Mouse (Mus musculus) gastrocnemius, postnatal 4 days (tissue): ENCODE measurements around the gene Exoc5. TPM values are rescaled to one million over a fixed set of nuclear protein-coding genes. Genes with fewer than 3 reads are reported as not detected.

Experiments used
- DNase-seq, 2 experiments: peaks; one replicate each; pipeline ENCODE4 v3.0.0; 2021 to 2022; ENCODE audit warnings: low spot score in 2 of 2, mixed read lengths in 2 of 2
- total RNA-seq, 2 experiments: library from RNA; stranded (reverse); gene quantifications; 2 replicates each; pipeline ENCODE4 v1.2.3; 2021

Gene Exoc5
- total RNA-seq, 2 experiments from 2014 or later: 30.1 to 38.4 TPM

DNA sequence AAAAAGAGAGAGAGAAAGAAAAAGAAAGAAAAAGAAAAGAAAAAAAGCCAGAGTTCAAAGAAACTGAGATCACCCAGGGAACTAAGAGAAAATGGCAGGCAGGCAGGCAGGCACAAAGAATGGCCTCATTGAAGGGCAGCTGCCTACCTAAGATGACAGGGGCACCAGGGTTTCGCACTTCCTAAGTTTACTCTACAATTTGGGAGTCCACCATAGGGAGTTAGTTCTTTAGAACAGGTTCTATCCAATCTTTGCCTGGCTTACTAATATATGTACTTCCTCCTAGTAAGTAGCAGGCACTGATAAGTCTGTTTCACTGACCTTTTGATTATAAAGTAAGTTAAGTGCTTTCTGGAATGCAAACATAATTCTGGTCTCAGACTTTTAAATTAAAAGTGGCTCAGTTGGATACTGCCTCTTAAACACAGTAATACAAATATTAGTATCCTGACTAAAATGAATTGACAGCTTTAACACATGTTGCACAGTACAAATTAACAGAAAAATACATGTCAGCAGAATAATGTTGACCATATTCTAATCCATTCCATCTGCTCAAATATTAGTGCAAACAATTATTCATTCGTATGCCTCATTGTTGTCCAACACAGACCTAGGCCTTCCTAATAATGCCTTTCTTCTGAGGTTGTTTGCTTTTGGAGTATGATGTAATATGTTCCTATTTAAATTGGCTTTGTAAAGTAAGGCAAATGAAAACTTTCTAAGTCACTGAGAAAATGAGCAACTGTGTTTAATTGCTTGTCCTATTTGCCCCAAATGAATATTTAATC, 57.9 kb downstream of the Exoc5 start:
- no peak for DNase-seq

DNA sequence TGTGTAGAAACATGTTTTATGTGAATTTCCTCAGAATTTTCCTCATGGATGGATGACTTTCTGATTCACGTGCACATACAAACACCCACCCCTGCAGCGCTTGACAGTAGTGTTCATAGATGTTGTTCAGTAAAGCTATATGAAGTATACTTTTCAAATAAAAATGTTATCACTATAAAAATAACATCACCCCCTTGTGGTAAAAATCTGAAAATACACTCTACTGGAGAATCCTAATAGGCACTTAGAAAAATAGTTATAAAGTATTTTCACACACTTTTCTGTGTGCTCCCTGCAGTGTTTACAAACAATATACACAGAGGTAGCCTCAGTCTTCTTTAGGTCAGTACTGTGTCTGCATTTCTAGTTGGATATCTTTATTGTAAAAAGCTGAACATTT, 58.5 kb downstream of the Exoc5 start:
- no peak for DNase-seq

DNA sequence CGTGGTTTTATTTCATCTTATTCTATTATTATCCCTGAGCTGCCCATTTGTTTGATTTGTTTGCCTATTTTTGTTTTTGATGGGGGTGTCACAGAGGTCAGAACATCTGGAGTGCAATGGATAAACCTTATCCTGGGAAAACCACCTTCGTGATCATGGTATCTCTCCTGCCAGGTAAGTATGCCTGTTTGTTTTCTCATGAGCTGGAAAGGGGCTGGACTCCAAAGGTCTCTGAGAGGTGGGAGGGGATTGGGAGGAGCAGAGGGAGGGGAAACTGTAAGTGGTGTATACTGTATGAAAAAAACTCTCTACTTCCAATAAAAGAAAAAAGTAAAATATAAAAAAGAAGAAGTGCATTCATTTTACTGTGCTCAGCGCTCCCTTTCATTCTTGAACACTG, 64.8 kb downstream of the Exoc5 start:
- DNase-seq: no peak

DNA sequence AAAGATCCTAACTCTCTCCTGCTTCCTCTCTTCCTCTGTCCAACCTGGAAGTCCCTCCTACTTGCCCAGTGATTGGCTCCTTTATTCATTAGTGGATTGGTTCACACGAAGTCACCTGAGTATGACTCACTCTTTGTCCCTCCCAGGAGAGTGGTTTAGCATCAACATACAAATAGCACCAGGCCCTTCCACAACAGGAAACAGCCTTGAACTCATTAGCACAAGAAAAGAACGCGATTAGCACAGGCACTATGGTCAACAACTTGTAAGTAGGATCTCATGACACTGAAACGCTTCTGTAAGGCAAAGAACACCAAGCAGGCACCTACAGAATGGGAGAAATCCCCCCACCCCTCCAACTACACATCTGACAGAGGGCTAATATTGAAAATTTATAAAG, 67.7 kb downstream of the Exoc5 start:
- DNase-seq: no peak

DNA sequence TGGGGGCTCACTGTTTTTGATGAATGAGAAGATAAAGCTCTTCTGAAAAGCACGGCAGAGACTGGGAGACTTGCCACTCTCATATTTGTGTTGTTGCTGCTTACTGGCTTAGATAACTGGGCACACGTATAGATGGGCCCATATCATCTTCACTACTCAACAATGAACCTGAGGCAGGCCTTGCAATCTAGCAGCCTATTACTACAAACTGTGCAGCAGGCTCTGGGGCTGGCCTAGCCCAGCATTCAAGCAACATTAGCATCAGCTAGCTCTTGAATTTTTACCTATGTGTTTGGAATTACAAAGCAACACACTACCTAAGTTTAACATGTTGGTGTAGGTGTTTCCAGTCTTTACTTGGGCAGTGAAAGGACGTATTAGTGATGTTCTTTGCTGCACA, 72.6 kb downstream of the Exoc5 start:
- DNase-seq: no peak

DNA sequence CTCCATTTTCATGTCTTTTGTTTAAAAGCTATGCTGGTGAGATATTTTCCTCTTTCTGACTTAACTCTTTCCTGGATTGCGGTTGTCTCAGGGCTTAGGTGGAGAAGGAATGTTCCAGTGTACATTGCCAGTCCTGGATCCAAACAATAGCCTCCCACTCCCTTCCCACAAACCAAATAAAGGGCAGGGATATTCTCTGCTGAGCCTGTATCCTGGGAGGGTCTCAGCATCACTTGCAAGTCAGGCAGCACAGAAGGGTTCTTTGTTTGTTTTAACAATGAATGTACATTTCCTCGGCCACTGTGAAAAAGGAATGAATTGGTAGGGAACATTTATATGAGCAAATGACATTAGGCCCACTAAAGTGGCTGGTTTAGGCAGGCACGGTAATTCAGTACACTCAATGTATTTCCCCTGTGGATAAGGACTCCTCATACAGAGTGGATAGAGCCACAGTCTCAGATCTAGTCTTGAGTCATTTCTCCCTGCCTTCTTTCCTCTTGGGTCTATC, 74.3 kb downstream of the Exoc5 start:
- no peak for DNase-seq

DNA sequence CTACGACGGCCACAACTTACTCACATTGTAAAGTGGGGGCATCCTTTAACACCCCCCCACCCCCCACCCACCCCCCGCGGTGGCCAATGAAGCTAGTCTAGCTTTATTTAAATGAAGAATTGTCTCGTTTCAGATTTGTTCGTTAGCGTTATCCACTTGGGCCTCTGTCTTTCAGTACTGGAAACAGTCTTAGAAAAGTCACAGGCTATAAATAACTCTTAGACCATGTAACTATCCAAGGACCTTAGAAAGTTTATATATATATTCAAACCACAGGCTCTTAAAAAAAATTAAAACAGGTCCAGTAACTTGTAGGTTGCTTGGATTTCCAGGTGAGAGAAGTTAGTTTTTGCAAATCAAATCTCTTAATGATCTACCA, 75.3 kb downstream of the Exoc5 start:
- no peak for DNase-seq

DNA sequence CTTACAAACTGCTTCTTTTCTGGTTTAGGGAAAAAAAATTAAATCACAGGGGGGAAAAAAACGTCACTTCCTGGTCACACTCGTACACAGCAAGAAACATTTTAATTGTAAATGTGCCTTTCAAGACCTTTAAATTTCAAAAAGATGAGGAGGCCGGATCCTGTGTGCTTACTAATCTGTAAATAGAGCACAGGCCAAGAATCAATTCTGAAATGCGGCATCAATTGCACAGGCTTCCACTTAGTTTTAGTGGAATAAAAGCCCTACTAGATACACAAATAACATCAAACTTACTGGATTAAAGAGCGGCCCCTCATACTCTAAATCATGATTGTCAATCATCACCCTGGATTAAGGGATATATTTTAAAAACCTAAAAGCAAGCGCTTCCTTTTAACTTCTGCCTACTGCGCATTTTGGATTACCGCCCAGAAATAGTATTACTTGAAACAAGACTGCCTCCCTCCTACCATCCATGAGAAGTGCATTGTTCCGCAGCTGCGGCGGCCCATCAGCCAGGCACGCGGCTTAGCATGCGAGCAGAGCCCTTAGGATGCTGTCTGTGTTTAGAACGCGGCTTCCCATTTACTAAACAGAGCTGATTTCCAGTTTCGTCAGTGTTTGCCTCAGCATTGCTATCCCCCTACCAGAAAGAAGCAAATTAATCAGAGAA, 75.8 kb downstream of the Exoc5 start:
- DNase-seq: peak; percentile 26 to 54

DNA sequence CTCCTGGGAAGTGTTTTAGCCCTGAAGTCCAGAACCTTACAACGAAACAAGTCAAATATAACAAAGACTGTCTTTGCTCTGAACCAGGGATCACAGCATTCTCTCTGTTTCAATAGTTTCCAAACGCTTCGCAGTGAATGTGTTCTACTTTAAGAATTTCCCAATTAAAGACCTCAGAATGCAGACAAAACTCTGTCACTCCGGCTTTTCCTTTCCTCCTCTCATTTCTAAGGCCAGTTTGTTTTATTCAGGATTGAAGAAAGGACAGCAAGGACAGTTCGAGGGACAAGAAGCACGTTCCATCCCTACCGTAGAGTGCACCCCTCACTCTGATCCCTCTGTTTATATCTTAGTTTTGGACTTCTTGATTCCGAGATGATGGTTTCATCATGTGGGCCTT, 76.6 kb downstream of the Exoc5 start:
- DNase-seq: no peak

DNA sequence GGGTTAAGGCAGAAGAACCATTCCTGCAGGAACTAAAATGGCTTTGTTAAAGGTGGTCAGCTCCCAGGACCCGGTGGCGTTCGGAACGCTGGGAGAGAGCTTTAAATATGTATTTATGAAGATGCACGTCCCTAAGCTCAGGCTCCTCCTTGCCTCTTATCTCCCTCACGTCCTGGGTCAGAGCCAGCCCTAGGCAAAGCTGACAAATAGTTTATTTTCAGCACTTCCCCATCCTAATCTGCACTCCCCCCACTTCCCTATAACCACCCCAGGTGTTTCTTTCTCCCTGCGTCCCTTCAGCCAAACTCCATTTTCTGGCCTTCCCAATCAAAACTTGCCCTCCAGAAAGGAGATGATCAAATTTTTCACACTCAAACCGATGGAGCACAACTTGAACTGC, 80.2 kb downstream of the Exoc5 start:
- DNase-seq: no peak

DNA sequence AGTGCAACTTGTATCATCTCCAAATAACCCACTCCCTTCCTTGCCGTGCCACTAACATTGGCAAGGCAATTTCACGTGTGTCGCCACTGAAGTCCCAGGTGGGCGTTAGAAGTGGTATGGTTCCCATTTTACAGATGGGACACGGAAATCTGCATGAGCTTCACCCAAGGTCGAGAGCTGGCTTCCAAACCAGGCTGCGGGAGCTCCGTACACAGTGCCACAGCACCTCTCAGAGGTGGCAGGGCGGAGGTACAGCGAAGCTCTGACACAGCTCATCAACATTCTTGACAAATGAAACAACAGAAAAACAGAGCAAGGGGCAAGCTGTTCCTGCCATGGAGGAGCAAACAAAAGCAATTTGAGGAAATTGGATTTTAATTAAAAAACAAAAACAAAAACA, 80.8 kb downstream of the Exoc5 start:
- DNase-seq: no peak

DNA sequence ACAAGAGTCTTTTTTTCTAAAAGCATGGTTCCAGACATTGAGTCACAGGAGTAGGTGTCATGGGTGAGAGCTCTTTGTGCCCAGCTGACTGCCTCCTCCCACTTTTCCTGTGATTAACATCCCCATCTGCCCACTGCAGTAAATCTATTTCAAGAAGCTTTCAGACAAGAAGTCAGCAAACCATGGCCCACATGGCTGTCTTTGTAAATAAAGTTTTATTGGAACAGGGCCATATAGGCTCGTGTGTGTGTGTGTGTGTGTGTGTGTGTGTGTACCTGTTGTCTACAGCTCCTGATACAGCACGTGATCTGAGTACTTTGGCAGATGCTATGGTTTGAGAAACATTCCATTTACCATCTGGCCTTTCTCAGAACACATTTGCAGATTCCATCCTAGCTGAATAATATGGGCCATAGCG, 87.5 kb downstream of the Exoc5 start:
- DNase-seq: no peak

DNA sequence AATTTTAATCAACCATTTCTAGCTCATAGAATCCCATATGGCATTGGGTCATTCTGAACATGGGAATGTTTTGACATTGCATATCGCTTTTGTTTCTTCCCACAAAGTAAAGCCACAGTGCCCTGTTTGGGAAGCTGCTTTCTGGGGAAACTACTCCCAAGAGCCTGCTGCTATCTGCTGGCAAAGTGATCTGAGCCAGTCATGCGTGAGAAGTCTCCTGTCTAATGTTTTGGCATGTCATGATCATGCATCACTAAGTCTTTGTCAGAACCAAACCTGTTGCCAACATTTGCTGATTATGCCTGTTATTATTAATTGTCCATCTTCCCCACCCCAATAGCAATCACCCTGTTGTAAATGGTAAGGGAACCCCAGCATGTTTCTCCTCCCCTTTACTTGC, 94.9 kb downstream of the Exoc5 start:
- DNase-seq: no peak

DNA sequence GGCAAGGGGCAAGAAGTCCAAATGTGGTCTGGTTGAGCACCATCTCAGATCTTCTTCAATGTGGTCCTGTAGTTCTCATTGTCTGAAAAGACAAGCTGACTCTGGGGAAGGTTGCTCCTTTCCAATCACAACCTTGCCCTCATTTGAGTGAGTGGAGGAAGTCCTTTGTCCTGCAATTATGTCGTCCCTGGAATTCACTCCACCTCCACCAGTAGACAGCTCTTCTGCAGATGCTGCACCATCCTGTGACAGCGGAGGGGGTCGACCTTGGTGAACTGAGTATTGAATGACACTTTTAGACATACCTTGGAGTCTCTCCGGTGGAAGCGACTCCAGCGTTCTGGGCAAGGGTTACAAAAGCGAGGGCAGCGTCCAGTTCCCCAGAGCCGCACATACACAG, 97.8 kb downstream of the Exoc5 start:
- DNase-seq: no peak

Other genes starting within 250 kb of the Exoc5 start
- 10 to 100 TPM; 10.8 to 11.8 TPM for gene Ap5m1, start 556 bp downstream of the Exoc5 start, total RNA-seq
- gene Naa30, start 105.6 kb upstream of the Exoc5 start, total RNA-seq: 10 to 100 TPM; 21.5 to 29.2 TPM
- not detected for gene ccdc198, start 178.8 kb upstream of the Exoc5 start, total RNA-seq